Mouse (Mus musculus) lung, embryonic 16.5 days (tissue): ENCODE measurements at regions not wholly inside any gene's neighbourhood (a gene's known extent, or its start where the extent isn't known, plus 50 kb on each side); places are given as distances from the start of the nearest gene placed in this dataset.

Experiments
- ATAC-seq: fragments of 200-750 bp; cut with Nextera tagmentation; 2 replicates; pipeline ENCODE4 v1.8.0; 2017; ENCODE audit warnings: low read depth, mild to moderate bottlenecking, moderate library complexity
- H3K27ac ChIP-seq: fragments of 300-500 bp; sonication (generic); 2 replicates; pipeline ENCODE4 v1.5.1; 2014; ENCODE audit warnings: mild to moderate bottlenecking, control low read depth, low read length
- H3K27me3 ChIP-seq: fragments of 300-500 bp; sonication (generic); 2 replicates; pipeline ENCODE4 v1.6.1; 2014; ENCODE audit warnings: low read depth, low read length, mixed read lengths; ENCODE audit not compliant: control insufficient read depth, insufficient read depth
- H3K36me3 ChIP-seq: fragments of 300-500 bp; sonication (generic); 2 replicates; pipeline ENCODE4 v1.6.1; 2014; ENCODE audit warnings: low read length; ENCODE audit not compliant: control insufficient read depth, insufficient read depth
- H3K4me1 ChIP-seq: fragments of 300-500 bp; sonication (generic); replicated peaks from 2 replicates; pipeline ENCODE4 v1.6.1; 2014; ENCODE audit warnings: low read length, mixed read lengths; ENCODE audit not compliant: control insufficient read depth, insufficient read depth
- H3K4me2 ChIP-seq: fragments of 300-500 bp; sonication (generic); 2 replicates; pipeline ENCODE4 v1.6.1; 2014; ENCODE audit warnings: low read depth, low read length, control low read depth
- H3K4me3 ChIP-seq: fragments of 300-500 bp; sonication (generic); 2 replicates; pipeline ENCODE4 v1.5.1; 2014; ENCODE audit warnings: mild to moderate bottlenecking, low read length, control low read depth
- H3K9ac ChIP-seq: fragments of 300-500 bp; sonication (generic); 2 replicates; pipeline ENCODE4 v1.6.1; 2014; ENCODE audit warnings: low read length, control low read depth
- H3K9me3 ChIP-seq: fragments of 300-500 bp; sonication (generic); 2 replicates; pipeline ENCODE4 v1.6.1; 2016; ENCODE audit warnings: low read length; ENCODE audit not compliant: control insufficient read depth
- WGBS: fragments of 180-500 bp; shearing (Covaris S2); extraction: QIAGEN DNeasy Blood & Tissue Kit; methylation state at CpG from one replicate; pipeline ENCODE4 v1.1.7; 2014; 5-methylcytosine and 5-hydroxymethylcytosine counted together

GRCm38 (mm10) chr13:57273593-57273992 is 377.8 kb upstream of the Trpc7 start:
- no peaks in the 10 kb centered on the region for H3K27me3 ChIP-seq
- no peak overlapping the region for H3K4me3 ChIP-seq
- WGBS, result 30% methylated on average over 3 of the region's 3 CpGs
- H3K27ac ChIP-seq, result no peak overlapping the region
- ATAC-seq, result no peak
- no peaks in the 10 kb centered on the region for H3K4me1 ChIP-seq
- H3K36me3 ChIP-seq, result no peaks in the 10 kb centered on the region
- no peaks in the 10 kb centered on the region for H3K9me3 ChIP-seq
- no peak overlapping the region for H3K9ac ChIP-seq
- no peak overlapping the region for H3K4me2 ChIP-seq

GRCm38 (mm10) chr13:57269614-57270013 is 373.8 kb upstream of the Trpc7 start:
- WGBS, result 3% methylated on average over 8 of the region's 8 CpGs
- Histone ChIP-seq H3K36me3 (no peaks in the 10 kb centered on the region), H3K4me1 (no peaks in the 10 kb centered on the region), H3K9ac (no peak overlapping the region), H3K27ac (no peak overlapping the region), H3K4me3 (no peak overlapping the region), H3K27me3 (no peaks in the 10 kb centered on the region), H3K4me2 (no peak overlapping the region), H3K9me3 (no peaks in the 10 kb centered on the region)
- ATAC-seq, result peak; percentile 62

- Histone ChIP-seq H3K4me2 (no peak overlapping the region), H3K27me3 (no peaks in the 10 kb centered on the region), H3K9me3 (no peaks in the 10 kb centered on the region), H3K9ac (no peak overlapping the region), H3K27ac (no peak overlapping the region), H3K36me3 (no peaks in the 10 kb centered on the region), H3K4me1 (no peaks in the 10 kb centered on the region; the same call in 1 of the 2 replicates), H3K4me3 (no peak overlapping the region)
- 4% methylated on average over 6 of the region's 6 CpGs for WGBS
- no peak for ATAC-seq
These were observed 364.1 kb upstream of the Trpc7 start for GRCm38 (mm10) chr13:57259920-57260319.

GRCm38 (mm10) chr13:57259474-57259873 is 363.7 kb upstream of the Trpc7 start:
- no peak overlapping the region for H3K4me2 ChIP-seq
- no peaks in the 10 kb centered on the region; the same call in 1 of the 2 replicates for H3K4me1 ChIP-seq
- no peaks in the 10 kb centered on the region for H3K27me3 ChIP-seq
- H3K4me3 ChIP-seq, result no peak overlapping the region
- ATAC-seq, result no peak
- H3K9me3 ChIP-seq, result no peaks in the 10 kb centered on the region
- H3K36me3 ChIP-seq, result no peaks in the 10 kb centered on the region
- WGBS, result 40% methylated on average over 8 of the region's 8 CpGs
- H3K27ac ChIP-seq, result no peak overlapping the region
- no peak overlapping the region for H3K9ac ChIP-seq

- no peaks in the 10 kb centered on the region for H3K9me3 ChIP-seq
- no peak overlapping the region for H3K4me2 ChIP-seq
- H3K4me3 ChIP-seq, result no peak overlapping the region
- no peaks in the 10 kb centered on the region for H3K4me1 ChIP-seq
- H3K27me3 ChIP-seq, result no peaks in the 10 kb centered on the region
- no peak overlapping the region for H3K27ac ChIP-seq
- no peak overlapping the region for H3K9ac ChIP-seq
- no peak for ATAC-seq
- no peaks in the 10 kb centered on the region for H3K36me3 ChIP-seq
- 62% methylated on average over 11 of the region's 11 CpGs for WGBS
These were observed 360.1 kb upstream of the Trpc7 start for GRCm38 (mm10) chr13:57255920-57256319.

GRCm38 (mm10) chr13:57249851-57250250 is 354.1 kb upstream of the Trpc7 start:
- no peaks in the 10 kb centered on the region for H3K27me3 ChIP-seq
- no peak for ATAC-seq
- no peaks in the 10 kb centered on the region for H3K4me1 ChIP-seq
- no peak overlapping the region for H3K9ac ChIP-seq
- H3K4me2 ChIP-seq, result no peak overlapping the region
- H3K27ac ChIP-seq, result no peak overlapping the region
- H3K9me3 ChIP-seq, result no peaks in the 10 kb centered on the region
- 79% methylated on average over 5 of the region's 5 CpGs for WGBS
- no peaks in the 10 kb centered on the region for H3K36me3 ChIP-seq
- H3K4me3 ChIP-seq, result no peak overlapping the region

GRCm38 (mm10) chr13:57249401-57249800 is 353.6 kb upstream of the Trpc7 start:
- H3K4me1 ChIP-seq, result no peaks in the 10 kb centered on the region
- no peak overlapping the region for H3K27ac ChIP-seq
- no peak overlapping the region for H3K4me2 ChIP-seq
- no peaks in the 10 kb centered on the region for H3K27me3 ChIP-seq
- H3K9me3 ChIP-seq, result no peaks in the 10 kb centered on the region
- H3K9ac ChIP-seq, result no peak overlapping the region
- WGBS, result 71% methylated on average over 4 of the region's 4 CpGs
- no peak for ATAC-seq
- no peaks in the 10 kb centered on the region for H3K36me3 ChIP-seq
- no peak overlapping the region for H3K4me3 ChIP-seq

- Histone ChIP-seq H3K27ac (no peak overlapping the region), H3K4me3 (no peak overlapping the region), H3K9ac (no peak overlapping the region), H3K4me2 (no peak overlapping the region), H3K36me3 (no peaks in the 10 kb centered on the region), H3K27me3 (no peaks in the 10 kb centered on the region), H3K9me3 (no peaks in the 10 kb centered on the region), H3K4me1 (no peaks in the 10 kb centered on the region)
- no peak for ATAC-seq
- WGBS, result 51% methylated on average over 18 of the region's 18 CpGs
These were observed 350.6 kb upstream of the Trpc7 start for GRCm38 (mm10) chr13:57246238-57246963.

- 37% methylated on average over 4 of the region's 4 CpGs for WGBS
- Histone ChIP-seq H3K4me1 (peaks cover 3% of the 10 kb centered on the region; the same call in 1 of the 2 replicates), H3K4me2 (no peak overlapping the region), H3K9me3 (no peaks in the 10 kb centered on the region), H3K27me3 (no peaks in the 10 kb centered on the region), H3K4me3 (no peak overlapping the region), H3K9ac (no peak overlapping the region), H3K27ac (no peak overlapping the region), H3K36me3 (no peaks in the 10 kb centered on the region)
- ATAC-seq, result no peak
These were observed 341.1 kb upstream of the Trpc7 start for GRCm38 (mm10) chr13:57236917-57237316.
